Mouse (Mus musculus): ENCODE results near the gene Dnase1l1.
A peak's percentile ranks its signal among the peaks of the same experiment; 100 is the strongest.

The Dnase1l1 gene

DNA sequence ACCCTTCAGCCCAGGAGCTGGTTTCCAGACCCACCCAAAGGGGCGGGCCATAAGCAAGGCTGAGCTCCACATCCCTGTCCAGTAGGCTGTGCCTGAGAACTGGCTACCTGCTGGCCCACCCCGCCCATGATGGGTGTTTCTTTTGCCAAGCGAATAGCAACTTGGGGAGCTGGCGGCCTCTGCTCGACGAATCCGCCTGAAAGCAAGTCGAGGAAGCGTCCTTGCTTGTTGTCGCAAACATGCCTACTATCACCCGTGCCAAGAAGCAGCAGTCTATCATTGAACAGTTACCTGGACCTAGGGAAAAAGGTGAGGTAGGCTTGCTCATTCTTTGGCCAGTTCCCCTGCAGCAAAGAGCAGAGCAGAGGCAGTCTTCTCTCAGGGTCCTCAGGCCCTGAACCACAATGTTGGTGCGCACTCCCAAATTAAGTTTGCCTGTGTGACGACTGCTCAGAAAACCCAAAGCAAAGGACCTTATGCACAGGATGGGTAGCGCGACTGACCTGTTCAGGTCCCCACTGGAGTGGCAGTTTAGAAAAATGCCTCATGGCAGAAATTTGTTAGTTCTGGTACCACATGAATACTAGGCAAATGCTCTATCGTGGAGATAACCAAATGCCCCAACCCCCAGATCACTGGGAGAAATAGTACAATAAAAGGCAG is at the start of gene Dnase1l1, which contains the start of gene Taz:
TSS of gene Dnase1l1 (minus strand) at position 606 of the 663 bp plus-strand sequence.
TSS of gene Taz (plus strand) at position 181 of the 663 bp plus-strand sequence.
- no peak for DNase-seq (ENCODE audit: low read depth, low spot score)

DNA sequence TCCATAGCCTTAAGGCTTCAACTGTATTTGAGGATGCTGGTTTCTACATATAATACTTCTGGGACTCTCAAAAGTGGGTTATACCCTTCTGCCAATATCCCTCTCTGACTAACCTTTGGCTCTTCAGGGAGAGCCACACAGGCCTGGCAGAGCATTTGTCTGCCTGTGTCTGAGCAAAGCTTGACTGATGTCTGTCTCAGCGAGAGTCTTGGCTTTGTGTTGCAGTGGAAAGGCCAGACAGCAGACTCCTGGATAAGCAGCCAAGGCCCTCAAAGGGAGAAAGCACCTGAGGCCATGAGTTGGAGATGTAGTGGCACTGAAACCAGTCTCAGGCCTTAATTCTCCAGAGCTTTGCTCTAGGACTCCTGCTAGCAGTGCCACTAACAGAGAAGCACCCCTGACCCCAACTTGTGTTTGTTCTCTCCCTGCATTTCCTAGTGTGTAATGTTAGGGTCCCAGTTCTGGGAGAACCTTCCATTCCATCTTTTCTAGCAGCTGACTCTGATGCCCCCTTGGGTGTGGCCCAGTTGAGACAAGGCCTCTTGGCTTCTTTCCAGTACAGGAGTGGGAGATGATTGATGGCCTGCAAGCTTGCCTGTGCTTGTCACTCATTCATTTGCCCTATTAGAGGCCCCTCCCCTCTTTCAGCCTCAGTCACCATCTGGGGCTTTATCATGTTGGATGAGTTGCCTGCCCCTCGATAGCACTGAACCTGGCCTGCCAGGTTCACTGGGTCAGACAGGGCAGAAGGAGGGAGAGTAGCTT is 48.2 kb upstream of the Dnase1l1 start:
- no peak for DNase-seq (ENCODE audit: low read depth, low spot score)

DNA sequence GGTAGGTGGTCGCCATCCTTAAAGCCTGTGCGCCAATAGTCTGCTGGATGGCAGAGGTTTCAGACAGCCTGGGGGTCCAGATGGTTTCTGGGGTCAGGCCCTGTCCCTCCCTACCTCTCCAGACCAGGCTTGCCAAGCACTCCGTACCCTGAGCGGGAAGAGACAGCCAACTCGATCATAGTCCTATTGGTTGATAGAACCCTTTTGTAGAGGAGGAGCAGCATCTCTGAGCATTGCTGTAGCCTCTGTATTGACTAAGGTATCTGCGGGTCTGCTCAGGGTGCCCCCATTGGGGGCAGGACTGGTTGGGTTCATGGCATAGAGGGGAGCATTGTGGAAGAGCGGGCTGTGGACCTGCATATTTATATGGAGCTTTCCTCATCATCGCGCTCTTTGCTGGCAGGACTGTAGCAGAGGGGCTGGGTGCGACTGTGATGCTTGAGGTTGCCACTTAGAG is 47.1 kb upstream of the Dnase1l1 start:
- no peak for DNase-seq (ENCODE audit: low read depth, low spot score)

DNA sequence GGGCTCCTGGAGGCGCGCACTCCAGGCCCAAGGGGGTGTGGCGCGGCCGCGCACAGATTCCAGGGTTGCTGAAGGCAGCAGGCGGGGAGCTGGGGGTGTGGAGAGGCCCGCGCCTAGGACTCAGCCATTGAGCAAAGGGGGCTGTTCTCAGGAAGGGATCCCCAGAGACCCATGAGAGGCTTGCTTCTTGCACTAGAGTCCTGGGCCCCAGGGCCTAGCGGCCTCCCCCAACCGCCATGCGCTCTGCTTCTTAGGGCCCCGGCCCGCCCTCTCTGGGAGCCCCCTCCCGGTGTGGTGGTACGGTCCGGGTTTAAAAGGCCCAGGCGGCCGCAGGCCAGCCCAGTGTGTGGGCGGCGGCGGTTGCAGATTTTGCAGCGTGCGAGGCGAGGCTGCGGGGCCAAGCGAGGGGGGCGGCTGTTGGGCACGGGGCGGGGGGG is 46.6 kb upstream of the Dnase1l1 start, which contains the start of gene Plxna3:
TSS of gene Plxna3 (plus strand) at position 342 of the 437 bp plus-strand sequence.
- DNase-seq (ENCODE audit: low read depth, low spot score), result peak; percentile 46

DNA sequence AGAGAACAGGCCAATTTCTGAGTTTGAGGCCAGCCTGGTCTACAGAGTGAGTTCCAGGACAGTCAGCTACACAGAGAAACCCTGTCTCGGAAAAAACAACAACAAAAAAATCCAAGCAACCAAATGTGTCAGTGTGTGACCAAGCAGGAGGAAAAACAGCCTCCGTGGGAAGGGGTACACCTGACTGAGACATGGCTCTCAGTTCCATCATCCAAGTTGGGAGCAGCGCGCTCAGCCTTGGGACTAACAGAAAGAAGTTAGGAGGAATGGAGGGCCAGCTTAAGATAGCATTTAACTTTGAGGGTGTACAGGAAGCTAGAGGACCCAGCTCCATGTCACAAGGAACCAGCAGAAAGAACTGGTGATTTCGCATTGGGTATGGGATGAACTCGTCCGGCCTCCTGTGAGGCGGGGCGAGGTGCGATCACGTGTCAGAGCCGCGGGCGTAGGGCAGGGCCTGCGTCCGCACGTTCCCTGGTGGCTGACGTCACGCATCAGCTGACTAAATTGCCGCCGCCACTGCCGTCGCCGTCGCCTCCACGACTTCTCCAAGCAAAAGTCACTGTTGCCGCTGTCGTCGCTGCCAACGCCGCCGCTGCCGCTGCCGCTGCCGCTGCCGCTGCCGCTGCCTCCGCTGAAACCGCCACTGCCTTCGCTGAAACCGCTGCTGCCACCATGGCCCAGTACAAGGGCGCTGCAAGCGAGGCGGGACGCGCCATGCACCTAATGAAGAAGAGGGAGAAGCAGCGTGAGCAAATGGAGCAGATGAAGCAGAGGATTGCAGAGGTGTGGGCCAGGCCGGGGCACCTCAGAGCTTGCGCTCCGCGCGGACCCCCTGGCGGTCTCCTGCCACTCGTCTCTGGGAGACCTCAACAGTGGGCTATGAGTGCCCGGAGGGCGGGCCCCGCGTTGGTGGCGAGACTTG is 30.7 kb upstream of the Dnase1l1 start, which contains the start of gene Fam50a:
TSS of gene Fam50a (plus strand) at position 494 of the 925 bp plus-strand sequence.
- peak; percentile 69 for DNase-seq (ENCODE audit: low read depth, low spot score)

DNA sequence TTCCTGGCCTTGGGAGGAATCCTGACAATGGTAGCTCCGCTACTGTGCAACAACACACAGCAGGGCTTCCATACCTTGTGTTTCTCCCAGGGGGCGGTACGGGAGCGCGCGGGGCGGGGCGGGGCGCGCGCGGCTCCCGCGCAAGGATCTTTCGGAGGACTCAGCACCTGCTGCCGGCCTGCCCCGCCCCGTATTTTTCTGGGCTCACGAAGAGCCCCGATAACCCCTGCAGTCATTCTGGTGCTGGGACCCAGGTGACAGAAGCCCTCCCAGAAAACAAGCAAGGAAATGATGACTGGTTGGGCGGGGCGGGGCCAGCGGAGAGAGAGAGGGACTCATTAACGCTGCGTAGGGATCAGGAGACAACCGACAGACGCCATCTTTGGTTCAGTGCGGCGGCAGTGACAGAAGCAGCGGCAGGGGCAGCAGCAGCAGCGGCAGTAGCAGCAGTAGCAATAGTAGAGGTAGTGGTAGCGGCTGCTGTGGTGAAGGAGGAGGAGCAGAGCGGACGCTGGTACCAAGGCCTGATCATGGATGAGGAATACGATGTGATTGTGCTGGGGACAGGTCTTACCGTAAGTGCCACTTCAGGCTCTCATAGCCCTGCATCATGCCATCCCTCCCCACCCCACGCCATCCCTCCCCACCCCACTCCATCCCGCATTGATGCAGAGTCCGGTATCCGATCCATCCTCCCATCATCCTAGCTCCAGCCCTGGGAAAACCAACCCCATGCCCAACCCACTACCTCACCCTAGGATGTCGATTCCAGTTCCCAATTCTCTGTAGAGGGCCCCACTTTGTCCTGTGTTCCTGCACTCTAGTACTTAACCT is 22.9 kb upstream of the Dnase1l1 start, which contains the start of gene Gdi1:
TSS of gene Gdi1 (plus strand) at position 132 of the 834 bp plus-strand sequence.
- DNase-seq (ENCODE audit: low read depth, low spot score), result peak; percentile 64

DNA sequence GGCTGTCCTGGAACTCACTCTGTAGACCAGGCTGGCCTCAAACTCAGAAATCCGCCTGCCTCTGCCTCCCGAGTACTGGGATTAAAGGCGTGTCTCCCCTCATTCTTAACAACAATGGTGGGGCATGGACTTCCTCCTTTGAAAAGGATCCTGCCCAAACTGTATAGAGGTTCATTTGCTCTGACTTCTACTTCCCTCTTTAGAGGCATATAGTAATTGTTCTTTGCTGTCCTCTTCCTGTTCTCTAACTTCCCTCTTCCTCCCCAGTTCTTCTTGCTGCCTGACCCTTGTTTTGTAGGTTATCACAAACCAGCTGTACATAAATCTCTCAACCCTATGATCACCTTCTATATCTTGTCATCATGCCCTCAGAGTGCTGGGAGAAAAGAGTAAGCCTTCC is 17.6 kb upstream of the Dnase1l1 start:
- DNase-seq (ENCODE audit: low read depth, low spot score), result no peak

DNA sequence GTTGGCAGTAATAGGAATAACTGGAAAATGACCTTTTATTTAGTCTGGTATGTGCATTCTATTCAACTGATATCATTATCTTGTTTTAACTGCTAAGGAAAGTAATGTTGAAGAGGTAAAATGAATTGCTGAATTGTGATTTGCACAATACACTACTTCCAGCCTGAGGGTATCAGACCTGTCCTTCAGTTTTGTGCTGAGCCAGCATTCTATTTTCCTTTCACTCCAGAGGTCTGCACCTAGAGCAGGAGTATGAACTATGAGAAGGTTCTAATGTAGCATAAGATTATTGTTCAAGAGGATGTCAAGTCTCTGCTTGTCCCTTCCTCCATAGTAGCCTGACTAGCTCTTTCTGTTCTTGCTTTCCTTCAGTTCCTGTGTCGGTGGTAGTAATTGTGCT is 16.2 kb upstream of the Dnase1l1 start:
- no peak for DNase-seq (ENCODE audit: low read depth, low spot score)

DNA sequence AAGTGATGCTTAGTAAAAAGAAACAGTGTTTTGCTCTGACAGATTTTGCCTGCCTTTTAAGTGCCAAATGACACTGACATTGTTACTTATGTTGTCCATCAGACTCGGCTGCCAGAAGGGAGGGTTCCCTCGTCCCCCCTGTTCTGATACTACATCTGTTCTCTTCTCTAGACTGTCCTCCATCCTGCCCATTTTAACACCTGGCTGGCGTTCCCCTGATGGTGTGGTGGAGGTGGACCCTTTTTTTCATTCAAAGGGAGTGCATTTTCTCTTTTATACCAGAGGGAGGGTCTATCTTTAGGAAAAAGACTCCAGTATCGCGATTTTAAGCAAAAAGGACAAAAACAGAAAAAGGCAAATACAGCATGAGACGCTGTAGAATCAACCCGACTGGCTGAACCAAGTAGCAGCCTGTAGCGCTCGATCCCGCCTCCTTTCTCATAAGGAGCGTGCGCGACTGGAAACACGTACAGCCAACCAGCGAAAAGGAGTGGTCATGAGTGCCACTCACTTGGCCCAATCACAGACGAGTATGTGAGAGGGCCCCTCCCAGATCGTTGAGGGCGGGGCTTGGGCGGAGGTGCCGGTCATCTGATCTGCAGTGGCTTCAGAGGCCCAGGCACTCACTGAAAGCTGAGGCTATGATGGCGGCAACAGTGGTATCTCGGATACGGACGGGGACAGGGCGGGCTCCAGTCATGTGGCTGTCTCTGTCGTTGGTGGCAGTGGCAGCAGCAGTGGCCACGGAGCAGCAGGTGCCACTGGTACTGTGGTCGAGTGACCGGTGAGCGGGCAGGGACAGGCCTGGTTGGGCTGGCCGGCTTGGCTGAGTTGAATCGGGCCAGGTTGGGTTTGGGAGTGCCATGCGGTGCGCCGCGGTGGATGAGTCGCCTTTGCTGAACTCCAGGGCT is 14.7 kb upstream of the Dnase1l1 start, which contains the start of gene Atp6ap1:
TSS of gene Atp6ap1 (plus strand) at position 560 of the 911 bp plus-strand sequence.
- peak; percentile 90 for DNase-seq (ENCODE audit: low read depth, low spot score)

DNA sequence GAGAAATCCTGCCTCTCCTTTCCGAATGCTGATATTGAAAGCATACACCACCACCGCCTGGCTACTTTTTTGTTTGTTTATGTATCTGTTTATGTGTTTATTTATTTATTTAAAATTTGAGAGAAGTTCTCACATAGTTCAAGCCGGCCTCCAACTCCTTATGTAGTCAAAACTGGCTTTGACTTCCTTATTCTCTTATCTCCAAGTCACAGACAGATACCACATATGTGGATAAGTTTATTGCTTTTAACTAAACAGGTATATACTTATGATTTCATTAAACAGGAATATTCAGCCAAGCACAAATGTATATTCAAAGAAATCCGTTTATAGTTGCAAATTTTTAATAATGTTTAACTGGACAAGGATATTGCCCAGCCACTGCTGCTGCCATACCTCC is 11.3 kb upstream of the Dnase1l1 start:
- DNase-seq (ENCODE audit: low read depth, low spot score), result no peak

DNA sequence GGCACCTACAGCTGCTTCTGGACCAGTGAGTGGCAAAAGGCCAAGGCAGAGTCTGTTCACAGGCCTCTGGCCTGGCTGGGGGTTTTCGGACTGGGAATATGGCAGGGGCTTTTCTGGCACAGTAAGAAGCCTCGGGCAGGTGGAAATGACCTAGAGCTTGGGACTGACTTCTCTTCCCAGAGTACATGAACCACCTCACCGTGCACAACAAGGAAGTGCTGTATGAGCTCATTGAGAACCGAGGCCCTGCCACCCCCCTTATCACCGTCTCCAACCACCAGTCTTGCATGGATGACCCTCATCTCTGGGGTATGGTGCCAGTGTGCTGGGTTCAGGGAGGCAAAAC is 928 bp upstream of the Dnase1l1 start:
- no peak for DNase-seq (ENCODE audit: low read depth, low spot score)

DNA sequence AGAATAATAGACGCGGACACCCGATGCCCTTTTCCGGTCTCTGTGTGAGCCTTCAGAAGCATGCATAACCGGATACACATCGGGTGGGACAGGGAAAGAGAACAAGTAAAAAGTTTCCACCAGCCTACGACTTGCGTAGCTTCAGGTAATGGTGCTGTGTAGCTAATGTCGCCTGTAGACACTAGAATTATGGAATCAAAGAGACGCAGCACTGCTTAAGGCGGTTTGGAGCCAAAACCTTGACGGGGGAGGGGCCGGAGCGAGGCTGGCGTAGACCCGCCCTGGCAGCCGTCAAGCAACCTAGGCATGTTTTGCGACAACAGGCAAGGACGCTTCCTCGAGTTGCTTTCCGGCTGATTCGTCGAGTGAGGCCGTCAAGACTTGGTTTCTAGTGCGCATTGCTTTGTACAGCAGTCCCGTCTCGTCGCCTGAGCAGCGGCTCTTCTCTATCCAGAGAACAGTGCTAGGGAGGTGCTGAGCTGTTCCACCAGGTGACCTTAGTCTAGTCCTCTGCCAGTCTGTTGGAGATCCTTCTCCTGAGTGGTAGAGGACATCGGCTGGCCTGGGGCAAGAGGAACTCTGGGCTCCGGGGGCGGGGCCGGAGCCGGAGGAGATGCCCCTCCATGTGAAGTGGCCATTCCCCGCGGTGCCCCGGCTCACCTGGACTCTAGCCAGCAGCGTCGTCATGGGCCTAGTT is 406 bp upstream of the Dnase1l1 start:
- peak; percentile 78 for DNase-seq (ENCODE audit: low read depth, low spot score)

DNA sequence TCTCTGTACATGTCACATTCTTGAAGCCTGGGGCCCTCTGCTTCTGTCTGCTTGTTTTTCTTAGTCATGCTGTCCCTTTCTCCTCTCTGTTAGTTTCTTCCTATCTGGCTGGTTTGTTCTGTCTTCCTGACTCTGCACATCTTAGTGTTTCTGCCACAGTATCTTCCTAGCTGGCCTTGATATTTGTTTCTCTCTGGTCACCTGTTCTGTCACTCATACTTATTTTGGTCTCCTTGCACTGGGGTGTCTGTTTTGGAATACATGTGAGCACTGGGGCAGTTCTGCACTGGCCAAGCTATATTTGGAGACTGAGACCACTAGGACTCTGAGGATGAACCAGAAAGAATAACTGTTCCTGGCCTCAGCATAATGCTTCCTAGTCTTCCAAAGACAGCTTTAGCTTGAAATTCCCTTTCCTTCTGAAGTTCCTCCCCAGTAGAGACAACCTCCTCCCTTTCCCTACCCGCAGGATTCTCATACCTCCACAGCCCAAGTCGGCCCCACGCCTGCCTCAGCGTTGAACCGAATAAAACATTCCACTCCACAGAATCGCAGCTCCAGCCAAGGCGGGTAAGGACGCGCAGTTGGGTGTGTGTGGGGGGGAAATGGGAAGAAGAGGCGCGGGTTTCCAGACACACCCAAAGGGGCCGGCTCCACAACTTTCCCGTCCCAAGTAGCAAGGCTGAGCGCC is 951 bp downstream of the Dnase1l1 start:
- DNase-seq (ENCODE audit: low read depth, low spot score), result no peak

DNA sequence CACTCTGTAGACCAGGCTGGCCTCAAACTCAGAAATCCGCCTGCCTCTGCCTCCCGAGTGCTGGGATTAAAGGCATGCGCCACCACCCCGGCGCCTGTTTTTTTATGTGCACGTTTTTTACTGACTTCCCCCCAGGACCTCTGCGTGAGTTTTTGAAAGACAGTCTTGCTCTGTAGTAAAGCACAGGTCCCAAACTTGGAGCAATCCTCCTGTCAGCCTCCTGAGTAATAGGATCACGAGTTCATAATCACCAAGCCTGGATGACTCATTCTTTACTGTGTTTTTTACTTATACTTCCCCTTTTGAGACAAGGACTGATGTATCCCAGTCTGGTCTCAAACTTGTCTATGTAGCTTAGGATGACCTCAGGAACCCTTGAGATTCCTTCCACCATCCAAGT is 4.2 kb downstream of the Dnase1l1 start:
- DNase-seq (ENCODE audit: low read depth, low spot score), result no peak

DNA sequence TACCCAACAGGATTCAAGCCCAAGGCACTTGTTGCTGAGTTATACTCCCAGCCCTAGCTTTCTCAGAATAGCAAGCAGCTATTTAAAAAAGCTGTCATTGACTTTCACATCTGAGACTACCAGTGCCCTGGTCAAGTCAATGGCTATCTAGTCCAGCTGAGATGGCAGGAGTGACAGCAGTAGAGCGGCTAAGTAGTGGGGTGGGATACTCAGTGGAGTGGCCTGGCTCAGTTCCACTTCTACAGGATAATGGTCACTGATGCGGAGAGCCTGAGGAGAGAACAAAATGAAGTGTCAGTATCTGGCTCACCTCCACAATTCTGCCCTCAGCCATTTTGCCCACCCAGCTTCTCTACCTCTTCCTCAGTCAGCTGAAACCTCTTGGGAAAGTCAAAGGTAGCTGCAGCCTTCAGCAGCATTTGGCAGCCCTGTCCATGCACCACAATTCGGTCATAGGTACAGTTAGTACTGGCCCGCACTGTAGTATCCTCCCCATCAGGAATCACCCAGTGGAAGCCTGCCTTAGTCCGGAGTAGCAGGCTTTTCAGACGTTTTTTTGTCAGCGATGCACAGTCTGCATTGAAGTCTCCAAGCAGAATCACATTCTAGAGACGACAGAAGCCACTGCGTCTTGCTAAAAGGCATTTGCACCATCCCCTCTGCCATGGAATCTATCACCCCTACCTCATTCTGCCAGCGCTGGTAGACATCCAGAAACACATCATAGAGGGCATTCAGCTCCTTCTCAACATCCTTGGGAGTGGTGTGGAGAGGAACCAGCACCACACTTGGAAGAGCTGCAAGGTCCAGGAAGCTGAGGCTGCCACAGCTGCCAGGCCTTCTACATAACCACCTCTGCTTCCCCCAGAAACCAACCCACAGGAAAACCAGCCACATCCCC is 8.5 kb downstream of the Dnase1l1 start:
- DNase-seq (ENCODE audit: low read depth, low spot score), result no peak

DNA sequence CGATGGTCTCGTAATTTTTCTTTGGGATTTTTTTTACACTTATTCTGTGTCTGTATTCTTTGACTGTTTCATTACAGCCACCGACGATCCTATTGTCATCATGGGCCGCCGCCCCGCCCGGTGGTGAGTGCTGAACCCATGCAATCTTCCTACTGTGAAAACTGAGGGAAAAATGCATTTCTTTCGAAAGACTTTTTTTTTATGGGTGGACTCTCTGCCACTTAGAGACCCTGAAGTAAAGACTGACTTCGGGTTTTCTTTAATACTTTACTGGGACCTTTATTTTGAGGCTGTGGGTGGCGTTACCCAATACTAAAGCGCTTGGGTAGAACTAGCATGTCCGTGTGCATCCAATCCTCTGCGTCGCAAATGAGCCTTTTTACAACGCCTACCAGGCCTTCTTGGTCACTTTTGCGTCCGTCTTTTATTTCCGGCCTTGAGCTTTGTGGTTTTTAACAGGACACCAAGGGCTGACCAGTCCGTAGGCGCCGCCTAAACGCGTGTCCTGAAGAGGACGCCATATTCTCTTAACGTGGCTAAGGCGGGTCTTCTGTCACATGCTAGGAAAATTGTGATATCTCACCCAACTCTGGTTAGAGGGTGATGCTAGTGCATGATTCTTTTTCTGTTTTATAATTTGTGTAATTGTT is 11.1 kb downstream of the Dnase1l1 start:
- no peak for DNase-seq (ENCODE audit: low read depth, low spot score)
